Mouse (Mus musculus): ENCODE results near the gene Mlst8.

GRCm38 (mm10) chr17:24483495-24483894, 4.6 kb upstream of the Mlst8 start:
- no peak for TF ChIP-seq CTCF (IDR thresholded peaks at IDR 0.05; ENCODE audit: borderline replicate concordance, control insufficient read depth, extremely low read depth, insufficient read depth, low read length, poor library complexity)
- TF ChIP-seq POLR2A (IDR thresholded peaks at IDR 0.05; ENCODE audit: control insufficient read depth, extremely low read depth, insufficient read depth, low read length, poor library complexity) = no peak
